Mouse (Mus musculus): Measurements from ENCODE around the gene Lzts2. TPM values are rescaled to one million over a fixed set of nuclear protein-coding genes. Genes with fewer than 3 reads are reported as not detected.

Gene Lzts2
- polyA plus RNA-seq (2012; rRNA removed), result 39.9 and 40.6 TPM in 2 replicates

GRCm38 (mm10) chr19:45014335-45014971 lies at the start of gene Lzts2:
TSS of gene Lzts2 (plus strand) at chr19:45014414.
- TF ChIP-seq CTCF (IDR thresholded peaks at IDR 0.05; ENCODE audit: borderline replicate concordance, extremely low read depth, insufficient read depth, insufficient read length) (no peak), POLR2A (IDR thresholded peaks at IDR 0.05; ENCODE audit: borderline replicate concordance, extremely low read depth, insufficient read depth, insufficient read length, poor library complexity, severe bottlenecking) (no peak)
- peak; percentile 13 for DNase-seq (ENCODE audit: low read depth)

GRCm38 (mm10) chr19:44965978-44966377 lies 48.2 kb upstream of the Lzts2 start:
- DNase-seq (ENCODE audit: low read depth), result no peak
- TF ChIP-seq CTCF (IDR thresholded peaks at IDR 0.05; ENCODE audit: borderline replicate concordance, extremely low read depth, insufficient read depth, insufficient read length) (no peak), POLR2A (IDR thresholded peaks at IDR 0.05; ENCODE audit: borderline replicate concordance, extremely low read depth, insufficient read depth, insufficient read length, poor library complexity, severe bottlenecking) (no peak)

- TF ChIP-seq POLR2A (IDR thresholded peaks at IDR 0.05; ENCODE audit: borderline replicate concordance, extremely low read depth, insufficient read depth, insufficient read length, poor library complexity, severe bottlenecking) (no peak), CTCF (IDR thresholded peaks at IDR 0.05; ENCODE audit: borderline replicate concordance, extremely low read depth, insufficient read depth, insufficient read length) (no peak)
- no peak for DNase-seq (ENCODE audit: low read depth)
These were observed 45.9 kb upstream of the Lzts2 start for GRCm38 (mm10) chr19:44968329-44968728.

GRCm38 (mm10) chr19:44976636-44977035 lies 37.6 kb upstream of the Lzts2 start:
- DNase-seq (ENCODE audit: low read depth), result no peak
- no peak for TF ChIP-seq POLR2A (IDR thresholded peaks at IDR 0.05; ENCODE audit: borderline replicate concordance, extremely low read depth, insufficient read depth, insufficient read length, poor library complexity, severe bottlenecking)
- TF ChIP-seq CTCF (IDR thresholded peaks at IDR 0.05; ENCODE audit: borderline replicate concordance, extremely low read depth, insufficient read depth, insufficient read length), result no peak

GRCm38 (mm10) chr19:44977148-44977547 lies 37.1 kb upstream of the Lzts2 start:
- DNase-seq (ENCODE audit: low read depth), result no peak
- TF ChIP-seq CTCF (IDR thresholded peaks at IDR 0.05; ENCODE audit: borderline replicate concordance, extremely low read depth, insufficient read depth, insufficient read length) (no peak), POLR2A (IDR thresholded peaks at IDR 0.05; ENCODE audit: borderline replicate concordance, extremely low read depth, insufficient read depth, insufficient read length, poor library complexity, severe bottlenecking) (no peak)

GRCm38 (mm10) chr19:44980787-44981186 lies 33.4 kb upstream of the Lzts2 start:
- no peak for DNase-seq (ENCODE audit: low read depth)
- no peak for TF ChIP-seq POLR2A (IDR thresholded peaks at IDR 0.05; ENCODE audit: borderline replicate concordance, extremely low read depth, insufficient read depth, insufficient read length, poor library complexity, severe bottlenecking)
- TF ChIP-seq CTCF (IDR thresholded peaks at IDR 0.05; ENCODE audit: borderline replicate concordance, extremely low read depth, insufficient read depth, insufficient read length), result no peak

- TF ChIP-seq POLR2A (IDR thresholded peaks at IDR 0.05; ENCODE audit: borderline replicate concordance, extremely low read depth, insufficient read depth, insufficient read length, poor library complexity, severe bottlenecking) (no peak), CTCF (IDR thresholded peaks at IDR 0.05; ENCODE audit: borderline replicate concordance, extremely low read depth, insufficient read depth, insufficient read length) (no peak)
- no peak for DNase-seq (ENCODE audit: low read depth)
These were observed 31.6 kb upstream of the Lzts2 start for GRCm38 (mm10) chr19:44982477-44983115.

GRCm38 (mm10) chr19:44983366-44983765 lies 30.8 kb upstream of the Lzts2 start:
- TF ChIP-seq CTCF (IDR thresholded peaks at IDR 0.05; ENCODE audit: borderline replicate concordance, extremely low read depth, insufficient read depth, insufficient read length) (no peak), POLR2A (IDR thresholded peaks at IDR 0.05; ENCODE audit: borderline replicate concordance, extremely low read depth, insufficient read depth, insufficient read length, poor library complexity, severe bottlenecking) (no peak)
- DNase-seq (ENCODE audit: low read depth), result no peak

GRCm38 (mm10) chr19:44984420-44984819 lies 29.8 kb upstream of the Lzts2 start:
- DNase-seq (ENCODE audit: low read depth), result no peak
- TF ChIP-seq CTCF (IDR thresholded peaks at IDR 0.05; ENCODE audit: borderline replicate concordance, extremely low read depth, insufficient read depth, insufficient read length) (no peak), POLR2A (IDR thresholded peaks at IDR 0.05; ENCODE audit: borderline replicate concordance, extremely low read depth, insufficient read depth, insufficient read length, poor library complexity, severe bottlenecking) (no peak)

GRCm38 (mm10) chr19:44985159-44985988 lies 28.8 kb upstream of the Lzts2 start:
- no peak for TF ChIP-seq POLR2A (IDR thresholded peaks at IDR 0.05; ENCODE audit: borderline replicate concordance, extremely low read depth, insufficient read depth, insufficient read length, poor library complexity, severe bottlenecking)
- TF ChIP-seq CTCF (IDR thresholded peaks at IDR 0.05; ENCODE audit: borderline replicate concordance, extremely low read depth, insufficient read depth, insufficient read length), result no peak
- no peak for DNase-seq (ENCODE audit: low read depth)

- no peak for TF ChIP-seq POLR2A (IDR thresholded peaks at IDR 0.05; ENCODE audit: borderline replicate concordance, extremely low read depth, insufficient read depth, insufficient read length, poor library complexity, severe bottlenecking)
- no peak for DNase-seq (ENCODE audit: low read depth)
These were observed 27.2 kb upstream of the Lzts2 start for GRCm38 (mm10) chr19:44987004-44987403.

Measured in brain, embryonic 14.5 days (tissue).